Mouse (Mus musculus) telencephalon, adult 2 months (tissue): ENCODE data around the gene Hspa12a.

Source experiments
- DNase-seq: peaks from one replicate; pipeline ENCODE4 v3.0.0-alpha.2; 2011; ENCODE audit warnings: low read depth, low spot score

The Hspa12a gene

DNA sequence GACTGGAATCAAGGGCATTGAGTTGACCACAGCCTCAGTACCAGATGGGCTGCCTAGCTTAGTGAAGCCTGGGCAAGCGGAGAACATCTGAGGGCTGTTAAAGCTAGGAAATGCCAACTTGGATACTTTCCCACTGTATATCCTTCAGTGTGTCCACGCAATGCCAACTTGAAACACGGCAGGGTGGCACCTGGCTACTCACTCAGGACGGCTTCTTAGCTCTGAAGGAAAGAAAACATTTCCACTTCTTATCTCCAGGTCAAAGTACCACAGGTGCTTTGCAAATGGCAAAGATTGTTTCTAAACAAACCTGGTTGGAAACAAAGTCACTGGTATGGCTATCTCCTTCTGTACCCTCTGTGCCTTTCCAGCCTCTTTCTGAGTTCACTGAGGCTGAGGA is 184.6 kb downstream of the Hspa12a start:
- no peak for DNase-seq

DNA sequence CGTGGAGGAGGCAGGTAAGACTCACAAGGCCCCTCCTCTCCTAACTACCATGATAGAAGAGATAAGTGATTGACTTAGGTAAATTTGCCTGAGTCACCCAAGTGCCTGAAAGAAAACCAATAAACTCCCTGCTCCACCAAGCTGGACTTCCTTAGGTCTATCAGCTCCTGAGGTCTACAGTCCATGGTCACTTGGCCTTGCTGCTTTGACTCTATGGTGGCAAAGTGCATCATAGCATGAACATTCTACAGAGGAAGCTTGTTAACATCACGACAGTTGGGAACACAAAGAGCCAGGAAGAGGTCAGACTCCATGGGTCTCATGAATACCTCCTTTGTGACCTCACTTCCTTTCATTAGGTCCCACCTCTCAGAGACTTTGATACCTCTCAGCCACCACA is 191.9 kb downstream of the Hspa12a start:
- no peak for DNase-seq

GRCm38 (mm10) chr19:58750822-58751221 is 192.6 kb downstream of the Hspa12a start:
- DNase-seq: peak; percentile 38

GRCm38 (mm10) chr19:58747498-58748000 is 195.9 kb downstream of the Hspa12a start:
- DNase-seq: no peak
